Mouse (Mus musculus) cerebellum, adult 18-20 months (tissue): ENCODE data around the gene Ppp1r1b.
A peak's percentile ranks its signal among the peaks of the same experiment; 100 is the strongest.

Source experiments
- DNase-seq, 2 experiments: peaks; one replicate each; pipeline ENCODE4 v3.0.0; 2021

Gene Ppp1r1b

DNA sequence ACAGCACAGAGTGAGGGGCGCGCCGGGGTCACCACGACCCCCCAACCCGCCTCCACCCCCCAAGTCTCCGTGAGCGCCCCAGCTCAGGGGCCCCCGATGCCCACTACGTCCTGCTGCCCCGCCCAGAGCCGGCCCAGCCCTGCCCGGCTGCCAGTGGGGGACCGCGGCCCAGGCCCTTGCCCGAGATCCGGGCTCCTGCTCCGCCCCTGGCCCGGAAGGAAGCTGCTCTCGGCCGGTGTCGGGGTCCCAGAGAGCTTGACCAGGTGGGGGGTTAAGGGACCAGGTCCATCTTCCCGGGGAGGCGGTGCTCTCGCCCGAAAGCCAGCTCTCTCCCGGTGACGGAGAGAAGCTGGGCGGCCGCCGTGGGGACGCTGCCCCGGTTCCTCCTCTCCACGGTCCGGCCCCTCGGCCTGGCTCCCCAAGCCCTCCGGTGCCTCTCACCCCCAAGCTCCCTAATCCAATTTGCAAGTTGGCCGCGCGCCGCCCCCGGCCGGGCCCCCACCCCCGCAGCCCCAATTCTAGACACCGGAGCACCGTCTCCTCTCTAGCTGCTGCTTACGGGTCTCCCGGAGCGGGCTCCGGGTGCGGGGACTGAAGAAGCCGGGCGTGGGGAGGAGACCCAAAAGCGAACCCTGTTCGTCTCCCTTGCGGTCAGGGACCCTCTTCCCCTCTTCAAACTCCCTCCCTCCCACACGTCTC is 19.7 kb upstream of the Ppp1r1b start:
- peak; percentile 59 to 77 for DNase-seq

DNA sequence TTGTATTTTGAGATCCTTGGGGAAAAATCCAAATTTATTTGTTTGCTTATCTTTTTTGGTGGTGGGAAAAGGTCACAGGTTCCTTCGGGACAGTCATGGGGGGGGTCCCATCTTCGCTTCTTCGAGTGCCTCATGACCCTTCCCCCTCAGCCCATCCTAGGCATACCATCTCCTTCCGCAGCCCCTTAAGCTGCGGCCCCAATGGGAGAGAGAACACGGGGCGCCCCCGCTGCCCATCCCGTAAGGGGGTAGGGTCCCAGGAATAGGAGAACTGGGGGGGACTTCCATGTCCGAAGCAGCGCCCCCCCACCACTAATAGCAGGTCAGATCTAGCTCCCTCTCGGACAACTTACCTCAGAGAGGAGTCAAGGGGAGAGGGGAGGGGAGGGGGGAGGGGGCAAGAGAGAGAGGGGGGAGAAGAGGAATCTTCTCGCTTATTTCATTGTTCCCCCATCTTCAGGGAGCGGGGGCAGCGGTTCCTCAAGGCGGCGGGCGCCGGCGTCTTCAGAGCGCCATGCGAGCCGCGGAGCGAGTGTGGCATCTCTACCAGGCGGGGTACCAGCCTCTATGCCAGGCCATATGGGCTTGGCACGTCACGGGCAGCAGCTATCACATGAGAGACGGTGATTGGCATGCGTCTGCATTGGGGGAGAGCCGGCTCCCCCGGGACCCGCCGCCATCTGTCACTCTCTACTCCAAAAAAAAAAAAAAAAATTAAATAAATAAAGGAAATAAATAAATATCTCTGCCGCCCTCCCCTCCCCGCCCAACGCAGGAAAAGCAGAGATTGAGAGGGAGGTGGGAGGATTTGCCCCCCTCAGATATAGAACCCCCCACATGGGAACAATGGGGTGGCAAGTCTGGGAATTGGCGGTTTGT is 18.9 kb upstream of the Ppp1r1b start, which contains the start of gene Neurod2:
Gene Neurod2 (minus strand): TSS at position 568 of the 879 bp plus-strand sequence.
- DNase-seq = peak; percentile 94 to 95

DNA sequence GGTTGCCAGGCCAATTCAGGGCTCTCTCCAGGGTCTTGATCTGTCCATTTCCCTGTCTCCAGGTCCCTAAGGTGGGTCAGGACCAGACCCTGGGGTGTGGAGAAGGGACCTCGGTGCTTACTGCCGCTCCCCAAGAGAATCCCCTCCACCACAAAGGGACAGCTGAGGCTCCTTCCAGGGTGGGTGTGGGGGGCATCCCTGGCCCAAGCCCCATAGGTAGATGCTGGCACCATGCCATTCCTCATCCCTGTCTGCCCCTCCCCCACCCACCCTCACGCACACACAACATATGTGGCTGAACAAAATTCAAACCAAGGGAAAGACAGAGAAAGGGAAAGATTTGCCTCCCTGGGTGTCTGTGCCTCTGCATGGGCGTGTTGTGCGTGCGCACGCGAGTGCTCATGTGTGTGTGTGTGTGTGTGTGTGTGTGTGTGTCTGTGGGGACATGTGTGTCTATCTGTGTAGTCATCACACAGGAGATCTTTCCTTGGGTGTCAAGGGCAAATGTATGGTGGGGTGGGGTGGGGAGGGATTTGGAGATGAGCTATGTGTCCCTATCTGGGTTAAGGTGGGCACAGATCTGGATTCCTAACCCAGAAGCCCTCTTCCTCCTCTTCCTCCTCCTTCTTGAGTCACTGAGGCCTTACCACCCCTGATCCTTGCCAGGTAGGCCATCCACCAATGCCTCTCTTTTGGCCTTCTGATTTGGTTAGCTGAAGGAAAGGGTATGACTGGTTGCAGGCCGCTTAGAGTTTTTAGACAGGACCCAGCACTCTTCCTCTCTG is 18.1 kb upstream of the Ppp1r1b start:
- peak in 1 of 2 experiments; percentile 66 for DNase-seq

DNA sequence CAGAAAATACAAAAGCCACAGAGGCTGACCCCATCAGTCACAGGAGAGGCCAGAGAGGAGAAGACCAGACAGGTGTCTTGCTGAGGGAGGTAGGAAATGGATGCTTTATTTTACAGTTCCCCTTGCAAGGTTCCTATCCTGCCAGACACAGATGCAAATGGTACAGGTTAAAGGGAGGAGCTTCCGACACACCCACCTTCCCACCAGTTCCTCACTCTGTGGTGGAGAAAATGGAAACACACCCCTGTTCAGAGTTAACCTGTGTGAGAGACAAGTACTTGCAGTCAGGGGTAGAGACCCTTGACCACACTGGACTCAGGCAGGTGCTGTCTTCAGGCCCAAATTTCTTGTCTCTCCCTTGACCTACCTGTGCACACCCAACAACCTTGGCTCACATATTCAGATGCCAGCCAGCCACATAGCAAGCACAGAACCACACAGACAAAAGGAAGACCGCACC is 17.4 kb upstream of the Ppp1r1b start:
- DNase-seq = no peak

DNA sequence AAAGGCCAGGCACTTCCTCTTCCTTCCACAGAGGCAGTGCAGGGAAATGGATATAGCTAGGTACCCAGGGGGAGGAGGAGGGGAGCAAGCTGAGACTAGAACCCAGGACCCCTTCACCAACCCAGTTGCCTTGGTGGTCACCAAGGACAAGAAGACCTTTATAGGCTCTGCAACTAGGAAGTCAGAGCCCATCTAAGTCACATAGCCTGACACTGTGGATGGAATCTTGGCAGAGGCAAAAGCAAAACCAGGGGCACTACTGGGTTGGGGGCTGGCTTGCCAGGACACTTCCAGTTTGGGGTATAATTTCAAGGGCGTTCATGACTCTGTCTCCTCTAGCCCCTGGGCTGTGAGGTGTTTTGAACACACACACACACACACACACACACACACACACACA is 16.8 kb upstream of the Ppp1r1b start:
- no peak for DNase-seq

DNA sequence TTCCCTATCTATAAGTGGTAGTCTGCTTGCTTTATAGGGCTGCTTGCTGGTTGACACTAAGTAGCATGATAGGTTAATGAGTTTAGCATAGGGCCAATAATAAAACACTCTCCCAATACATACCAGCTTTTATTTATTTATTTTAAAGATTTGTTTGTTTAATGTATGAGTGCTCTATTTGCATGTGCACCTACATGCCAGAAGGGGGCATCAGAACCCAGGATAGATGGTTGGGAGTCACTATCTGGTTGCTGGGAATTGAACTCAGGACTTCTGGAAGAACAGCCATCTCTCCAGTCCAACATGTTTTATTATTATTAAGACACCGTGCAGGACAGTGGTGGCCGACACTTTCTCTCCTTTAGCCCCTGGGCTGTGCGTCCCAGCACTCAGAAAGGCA is 16.0 kb upstream of the Ppp1r1b start:
- DNase-seq = no peak

DNA sequence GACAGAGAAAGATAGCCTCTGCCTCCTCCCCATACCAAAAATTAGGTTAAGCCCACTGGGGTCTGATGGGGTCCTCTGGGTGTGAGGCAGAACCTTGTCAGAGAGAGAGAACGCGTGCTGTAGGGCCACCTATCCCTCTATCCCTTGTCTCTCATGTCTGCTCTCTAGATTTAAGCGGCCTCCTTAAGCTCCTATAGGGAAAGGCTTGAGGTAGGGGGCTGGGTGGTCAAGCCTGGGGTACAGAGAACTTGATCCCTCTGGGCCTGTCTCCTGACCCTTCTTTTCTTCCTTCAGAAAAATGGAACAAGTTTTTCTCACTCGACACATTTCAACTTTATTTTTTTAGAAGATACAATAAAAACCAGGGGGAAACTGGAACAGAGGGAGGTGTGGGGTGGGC is 15.4 kb upstream of the Ppp1r1b start:
- no peak for DNase-seq

DNA sequence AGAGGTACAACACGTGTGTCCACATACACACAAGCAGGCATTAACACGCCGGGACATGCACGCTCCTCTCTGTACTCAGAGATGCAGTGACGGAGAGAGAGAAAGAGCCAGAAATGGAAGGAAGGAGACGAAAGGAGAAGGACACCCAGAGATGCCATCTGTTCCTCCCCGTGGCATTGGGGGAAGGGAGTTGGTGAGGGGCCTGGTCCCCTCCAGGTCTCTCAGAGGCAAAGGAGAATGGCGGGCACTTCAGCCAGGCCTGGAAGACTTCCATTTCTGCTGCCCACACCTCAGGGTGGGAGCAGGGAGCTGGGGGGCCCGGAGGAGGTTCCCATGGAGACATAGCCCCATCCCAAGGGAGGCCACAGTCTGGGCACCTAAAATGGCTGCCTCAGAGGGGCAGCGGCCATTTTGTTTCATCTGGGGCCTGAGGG is 14.9 kb upstream of the Ppp1r1b start:
- peak; percentile 76 to 77 for DNase-seq

DNA sequence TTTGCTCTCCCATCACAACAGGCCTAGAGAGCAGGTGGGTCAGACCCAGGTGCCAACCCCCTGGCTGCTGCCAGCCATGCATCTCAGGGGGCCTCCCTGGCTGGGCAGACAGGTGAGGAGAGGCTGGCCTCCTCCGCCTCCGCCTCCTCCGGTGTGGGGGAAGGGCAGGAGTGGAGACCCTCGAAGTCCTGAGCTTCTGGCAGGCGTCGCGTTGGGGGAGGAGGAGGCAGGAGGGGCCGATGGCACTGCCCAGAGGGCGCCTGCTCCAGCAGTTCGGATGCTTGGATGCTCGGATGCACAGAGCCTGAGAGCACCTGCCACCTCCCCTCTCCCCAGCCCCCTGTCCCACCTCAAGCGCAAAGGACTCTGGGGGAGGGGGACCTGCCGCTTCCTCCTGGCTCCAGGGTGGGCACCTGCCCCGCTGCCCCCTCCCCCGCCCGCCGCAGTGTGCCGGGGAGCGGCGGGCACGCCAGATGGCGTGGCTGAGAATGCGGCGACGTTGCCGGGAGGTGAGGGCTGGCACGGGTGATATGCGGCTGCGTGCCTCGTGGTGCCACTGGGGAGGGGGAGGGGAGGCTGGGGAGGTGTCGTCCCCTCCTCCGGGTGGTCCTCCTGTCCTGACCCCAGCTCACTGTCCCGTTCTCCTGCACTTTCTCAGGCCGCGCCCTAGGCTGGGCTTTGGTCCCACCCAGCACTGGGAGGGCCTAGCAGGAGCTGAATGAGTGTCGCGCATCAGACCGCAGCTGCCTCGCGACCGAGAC is 14.0 kb upstream of the Ppp1r1b start:
- DNase-seq = peak; percentile 65 to 81

DNA sequence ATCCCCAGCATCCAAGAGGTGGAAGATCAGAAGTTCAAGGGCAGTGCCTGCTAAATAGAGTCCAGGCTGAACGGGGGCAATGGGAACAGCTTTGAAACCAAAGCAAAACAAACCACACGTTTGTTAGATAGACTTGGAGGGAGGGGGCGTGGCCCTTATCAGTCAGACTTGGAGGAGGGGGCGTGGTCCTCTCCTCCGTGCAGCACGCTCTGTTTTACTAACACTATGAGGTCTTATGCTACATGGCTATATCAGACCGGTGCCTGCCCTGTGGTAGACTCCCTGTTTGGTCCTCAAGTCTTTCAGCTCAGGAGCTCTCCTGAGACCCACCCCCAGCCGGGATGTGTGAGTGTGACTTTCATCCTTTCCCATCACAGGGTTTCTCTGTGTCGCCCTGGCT is 13.0 kb upstream of the Ppp1r1b start:
- peak in 1 of 2 experiments; percentile 38 for DNase-seq

DNA sequence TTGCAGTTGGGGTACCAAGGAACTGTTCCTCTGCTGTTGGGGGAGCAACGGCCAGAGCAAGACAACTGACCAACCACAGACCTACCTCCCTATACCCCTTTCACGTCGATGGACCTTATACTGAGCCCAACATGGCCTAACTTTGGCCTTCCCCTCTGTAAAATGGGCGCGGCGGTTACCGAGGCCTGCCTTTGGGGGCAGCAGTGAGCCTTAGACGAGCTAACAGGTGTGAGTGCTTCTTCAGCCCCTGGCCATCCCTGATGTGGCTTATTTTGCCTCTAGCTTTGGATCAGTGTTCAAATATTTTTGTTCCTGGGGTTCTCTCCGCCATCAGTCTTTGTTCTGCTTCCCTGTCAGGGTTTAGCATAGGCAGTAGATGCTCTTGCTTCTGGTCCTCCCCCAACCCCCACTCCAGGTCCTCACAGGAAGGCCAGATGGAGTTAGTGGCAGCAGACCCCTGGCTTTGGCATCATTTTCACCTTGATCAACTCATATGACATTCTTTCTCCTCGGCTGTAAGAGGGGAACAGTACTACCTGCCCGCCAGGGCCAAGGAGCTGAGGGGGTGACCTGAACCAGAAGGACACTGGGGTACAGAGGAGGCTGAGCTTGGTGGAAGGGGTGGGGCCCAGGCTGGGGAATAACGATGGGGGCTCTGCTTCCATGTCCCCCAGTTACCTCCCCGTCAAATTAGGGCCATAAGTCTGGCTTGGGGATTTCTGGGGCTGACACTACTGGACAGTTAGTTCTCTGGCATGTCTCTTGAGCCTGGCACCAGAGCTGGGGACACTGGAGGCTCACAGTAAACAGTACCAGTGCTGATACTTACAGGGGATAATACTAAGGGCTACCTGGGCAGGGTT is 11.7 kb upstream of the Ppp1r1b start:
- DNase-seq = peak; percentile 56 to 69

DNA sequence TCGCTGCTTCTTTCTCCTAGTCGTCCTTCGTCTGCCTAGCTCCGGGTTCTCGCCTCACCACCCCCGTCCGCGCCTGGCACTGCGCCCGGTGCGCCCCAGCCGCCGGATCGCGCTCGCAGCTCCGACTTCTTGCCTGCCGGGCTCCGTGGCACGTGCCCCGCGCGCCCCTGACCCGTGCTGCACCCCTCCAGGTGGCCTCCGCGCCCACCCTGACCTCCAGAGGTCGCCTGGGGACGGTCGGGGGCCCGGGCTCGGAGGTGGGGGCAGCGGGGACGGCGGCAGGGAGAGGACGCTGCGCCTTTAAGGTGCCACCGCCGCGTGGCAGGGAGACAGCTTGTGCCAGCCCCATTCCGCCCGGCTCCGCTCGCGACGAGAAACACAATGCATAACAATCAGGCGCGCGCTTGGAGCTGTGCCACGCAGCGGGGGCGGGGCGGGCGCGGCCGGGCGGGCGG is 9.7 kb upstream of the Ppp1r1b start:
- peak; percentile 82 to 89 for DNase-seq

DNA sequence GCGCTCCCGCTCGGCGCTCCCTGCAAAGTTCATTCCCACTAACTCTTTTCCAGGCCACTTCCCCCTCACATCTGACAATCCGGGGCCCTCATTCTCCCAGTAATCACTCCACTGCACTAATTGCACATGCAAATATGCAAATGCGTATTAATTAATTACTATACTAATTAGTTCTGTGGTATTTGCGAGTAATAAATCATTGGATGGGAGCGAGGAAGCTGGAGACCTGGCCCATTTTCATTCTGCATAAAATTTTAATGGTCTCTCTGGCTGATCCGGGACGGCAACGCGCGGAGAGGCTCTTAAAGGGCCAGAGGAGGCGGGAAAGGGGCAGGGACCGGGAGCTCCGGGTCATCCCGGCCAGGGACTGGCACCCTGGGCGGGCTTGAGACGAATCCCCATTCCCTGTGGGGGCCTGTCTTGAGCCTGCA is 9.1 kb upstream of the Ppp1r1b start:
- peak; percentile 55 to 65 for DNase-seq

DNA sequence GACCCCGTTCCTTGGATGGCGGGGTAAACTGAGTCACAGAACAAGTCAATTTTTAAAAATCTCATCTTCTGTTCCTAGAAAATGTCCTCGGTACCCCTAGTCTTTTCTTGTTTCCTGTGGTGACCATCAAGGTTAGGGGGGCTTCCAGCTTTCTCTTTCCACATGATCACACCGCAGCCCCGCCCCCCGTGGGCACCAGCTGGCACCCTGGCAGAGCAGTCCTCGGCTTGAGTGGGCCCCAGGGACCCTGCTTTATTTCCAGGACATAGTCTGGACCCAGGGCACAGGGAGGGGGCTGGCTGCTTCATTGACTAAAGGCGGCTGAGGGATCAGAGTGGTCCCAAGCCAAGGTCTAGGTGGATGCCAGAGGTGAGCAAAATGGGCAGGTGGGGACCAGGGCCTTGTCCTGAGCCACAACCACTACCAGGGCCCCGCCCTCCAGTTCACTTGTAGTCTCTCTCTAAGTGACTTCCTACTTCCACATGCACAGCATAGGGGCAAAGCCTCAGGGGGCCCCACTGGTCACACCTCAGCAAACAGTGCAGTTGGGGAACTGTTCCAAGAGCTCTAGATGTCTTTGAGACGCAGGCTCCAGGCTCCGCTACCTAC is 8.4 kb upstream of the Ppp1r1b start:
- no peak for DNase-seq

DNA sequence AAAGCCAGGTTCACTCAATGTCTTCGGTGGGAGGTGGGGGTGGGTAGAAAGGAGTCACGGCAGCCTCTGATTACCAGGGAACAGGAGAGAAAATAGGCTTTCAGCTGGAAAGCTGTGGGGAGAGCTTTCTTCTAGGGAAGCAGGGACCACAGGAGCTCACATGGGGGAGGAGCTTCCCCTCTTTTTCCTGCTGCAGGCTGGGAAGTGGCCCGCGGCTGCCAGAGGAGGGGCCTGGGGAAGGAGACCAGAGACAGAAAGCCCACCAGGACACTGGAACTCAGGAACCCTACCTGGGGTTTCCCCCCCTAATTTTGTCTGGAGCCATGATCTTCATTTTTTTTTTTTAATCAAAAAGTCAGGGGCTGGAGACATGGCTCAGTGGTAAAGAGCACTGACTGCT is 7.6 kb upstream of the Ppp1r1b start:
- no peak for DNase-seq

DNA sequence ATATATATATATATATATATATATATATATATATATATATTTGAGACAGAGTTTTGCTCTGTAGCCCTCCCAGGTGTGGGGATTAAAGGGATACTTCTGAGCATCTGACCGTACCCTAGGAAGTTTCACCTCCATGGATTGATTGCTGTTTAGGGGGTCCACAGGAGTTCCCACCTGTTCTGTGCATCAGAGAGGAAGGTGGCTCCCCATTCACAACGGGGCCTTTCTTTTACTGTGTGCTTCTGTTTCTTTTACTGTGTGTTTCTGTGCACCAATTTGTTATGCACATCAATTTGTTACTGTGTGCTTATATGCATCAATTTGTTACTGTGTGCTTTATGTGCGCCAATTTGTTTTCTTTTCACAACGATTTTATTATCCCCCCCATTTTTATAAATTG is 7.0 kb upstream of the Ppp1r1b start:
- no peak for DNase-seq

DNA sequence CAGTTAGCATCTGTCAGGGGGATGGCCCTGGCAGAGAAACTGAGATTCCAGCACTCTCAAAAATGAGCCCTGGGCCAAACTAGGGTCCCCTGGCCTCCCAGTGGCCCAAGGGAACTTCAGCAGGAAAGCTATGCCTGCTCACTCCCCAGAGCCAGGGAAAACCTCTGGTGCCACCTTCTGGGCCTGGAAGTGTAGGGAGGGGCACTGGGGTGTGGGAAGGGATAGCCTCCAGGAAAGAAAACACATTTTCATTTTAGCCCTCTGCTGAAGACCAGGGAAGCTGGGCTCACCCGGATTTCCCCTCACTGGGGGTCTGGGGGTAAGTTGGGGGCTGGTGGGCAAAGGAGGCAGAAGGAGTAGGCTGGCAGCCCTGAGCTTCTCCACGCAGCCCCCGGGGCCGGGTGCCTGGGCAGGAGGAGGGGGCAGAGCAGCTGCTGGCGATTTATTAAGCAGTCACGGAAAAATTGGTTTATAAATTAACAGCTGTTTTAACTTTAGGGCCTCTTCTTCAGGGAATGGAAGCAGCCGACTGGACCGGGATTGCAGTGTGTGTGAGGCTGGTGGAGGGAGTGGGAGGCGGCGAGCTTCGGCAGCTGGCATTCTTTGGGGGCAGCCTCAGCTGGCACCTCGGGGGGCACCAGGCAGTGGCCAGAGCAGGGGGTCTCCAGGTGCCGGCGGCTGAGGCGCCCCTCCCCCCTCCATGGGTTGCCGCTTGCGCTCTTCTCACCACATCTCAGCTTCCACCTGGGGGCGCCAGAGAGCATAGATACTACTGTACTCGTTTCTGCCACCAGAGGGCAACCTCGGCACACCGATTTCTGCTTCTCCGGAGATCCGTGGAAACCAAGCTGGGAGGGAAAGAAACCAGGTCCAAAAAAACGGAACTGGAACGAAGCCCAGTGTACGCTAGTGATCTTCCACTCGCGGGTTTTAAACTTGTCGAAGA is 5.9 kb upstream of the Ppp1r1b start:
- peak; percentile 87 to 99 for DNase-seq

DNA sequence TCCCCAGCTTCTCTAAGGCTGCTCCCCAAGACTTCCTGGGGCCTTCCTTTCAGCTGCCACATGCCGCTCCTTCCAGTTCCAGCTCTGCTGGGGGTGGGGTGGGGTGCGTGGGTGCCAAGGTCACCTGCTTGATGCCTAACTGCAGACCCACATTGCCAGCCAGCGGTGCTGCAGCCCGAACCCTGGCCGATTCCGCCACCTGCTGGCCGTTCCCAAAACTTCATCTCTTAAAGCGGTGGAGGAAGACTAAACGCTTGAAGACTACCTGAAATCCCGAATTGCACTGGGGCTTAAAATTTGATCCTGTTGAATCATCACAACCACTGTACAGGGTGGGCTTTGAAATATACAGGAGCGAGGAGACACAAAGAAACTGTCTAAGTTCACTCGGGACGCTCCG is 3.0 kb upstream of the Ppp1r1b start:
- peak; percentile 91 to 93 for DNase-seq

DNA sequence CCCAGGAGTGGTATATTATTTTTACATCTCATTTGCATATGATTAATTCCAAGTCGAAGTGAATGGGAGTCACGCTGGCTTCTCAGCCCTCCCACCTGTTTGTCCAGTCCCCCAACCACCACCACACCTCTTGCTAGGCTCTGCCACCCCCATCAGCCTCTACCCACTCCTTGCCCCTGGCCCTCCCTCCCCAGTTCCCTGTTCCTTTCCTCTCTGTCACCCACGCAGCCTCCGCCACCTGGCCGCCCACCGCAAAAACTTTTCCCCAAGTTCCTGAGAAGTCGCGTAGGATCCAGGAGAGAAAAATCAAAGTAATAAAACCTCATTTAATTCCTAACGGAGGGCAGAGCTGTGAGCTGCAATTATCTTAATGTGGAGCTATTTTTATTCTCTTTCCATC is 2.0 kb upstream of the Ppp1r1b start:
- DNase-seq = no peak
